ENCODE assay signal across 19 mouse cellular contexts in genomic region chr11:69543598-69543997, GRCm38 (mm10). TPM values are rescaled to one million over a fixed set of nuclear protein-coding genes. Genes with fewer than 3 reads are reported as not detected.
DNase-seq lines count a peak whose midpoint lies in the region; ATAC-seq lines count a peak whose summit lies in the region.
"Had no signal": no experiment of that assay in that cellular context is flagged by ENCODE, and none has a peak within 500 bp of the region (broad histone marks: within the 10 kb centered on the region; RNA-seq: fewer than 3 reads in every experiment).

No protein-coding gene starts in this region.

- H3K36me3 ChIP-seq in lung, embryonic 16.5 days (ENCODE audit: control insufficient read depth, insufficient read depth, low read length): no peaks in the 10 kb centered on the region
- no peaks in the 10 kb centered on the region for H3K36me3 ChIP-seq in forebrain, embryonic 16.5 days (ENCODE audit: control insufficient read depth, insufficient read depth)
- no peaks in the 10 kb centered on the region for H3K36me3 ChIP-seq in midbrain, embryonic 10.5 days
- no peaks in the 10 kb centered on the region for H3K36me3 ChIP-seq in neural tube, embryonic 15.5 days
- H3K36me3 ChIP-seq: heart, embryonic 13.5 days had no signal

- no peak for ATAC-seq in lung, embryonic 16.5 days (ENCODE audit: low read depth)
- ATAC-seq in forebrain, embryonic 16.5 days: 0 out of 2 replicates have a peak, but pooled peaks have one; percentile 5
- ATAC-seq in neural tube, embryonic 15.5 days (ENCODE audit: low FRiP score): no peak

- no peak for DNase-seq in lung, postnatal 10 days
- peak; percentile 57 for DNase-seq in midbrain, embryonic 10.5 days (ENCODE audit: low spot score)
- DNase-seq in kidney, postnatal 25 days: no peak
- no peak for DNase-seq in frontal cortex, adult 2 months (ENCODE audit: extremely low spot score in 1 of 2, low spot score in 1 of 2)
- DNase-seq in heart, adult 18-20 months: no peak
- DNase-seq: adrenal gland, adult 2 months; B cell, adult 2 months; cerebellum, postnatal 25 days; gastrocnemius, postnatal 25 days; kidney, adult 8-10 months; right cerebral cortex, postnatal 14 days; thymus, adult 18-20 months had no signal

- no peak overlapping the region for H3K4me2 ChIP-seq in lung, embryonic 16.5 days (ENCODE audit: low read depth, low read length)
- 0 out of 2 replicates have a peak overlapping the region, but pooled peaks have one; percentile 16 for H3K4me2 ChIP-seq in forebrain, embryonic 16.5 days (ENCODE audit: low read length)
- 0 out of 2 replicates have a peak overlapping the region, but pooled peaks have one; percentile 11 for H3K4me2 ChIP-seq in neural tube, embryonic 15.5 days
- H3K4me2 ChIP-seq: heart, embryonic 13.5 days; liver, embryonic 11.5 days had no signal

- H3K9me3 ChIP-seq in lung, embryonic 16.5 days (ENCODE audit: control insufficient read depth, low read length): no peaks in the 10 kb centered on the region
- no peaks in the 10 kb centered on the region for H3K9me3 ChIP-seq in forebrain, embryonic 16.5 days (ENCODE audit: control insufficient read depth, low read length)
- no peaks in the 10 kb centered on the region for H3K9me3 ChIP-seq in midbrain, embryonic 10.5 days (replicated peaks)
- no peaks in the 10 kb centered on the region for H3K9me3 ChIP-seq in neural tube, embryonic 15.5 days (replicated peaks)
- H3K9me3 ChIP-seq: heart, embryonic 13.5 days had no signal

- no peak overlapping the region for H3K4me3 ChIP-seq in lung, embryonic 16.5 days (ENCODE audit: low read length)
- no peak overlapping the region for H3K4me3 ChIP-seq in forebrain, embryonic 16.5 days (replicated peaks; ENCODE audit: low read length)
- peak overlapping the region; percentile 21 for H3K4me3 ChIP-seq in midbrain, embryonic 10.5 days
- no peak overlapping the region for H3K4me3 ChIP-seq in neural tube, embryonic 15.5 days (replicated peaks)
- H3K4me3 ChIP-seq: erythroblast, embryonic 14.5 days; heart, embryonic 13.5 days had no signal

- H3K9ac ChIP-seq in lung, embryonic 16.5 days (ENCODE audit: low read length): 0 out of 2 replicates have a peak overlapping the region, but pooled peaks have one; percentile 29
- H3K9ac ChIP-seq in forebrain, embryonic 16.5 days (replicated peaks; ENCODE audit: low read depth, low read length): 0 out of 2 replicates have a peak overlapping the region, but pooled peaks have one; percentile 11
- H3K9ac ChIP-seq in neural tube, embryonic 15.5 days (replicated peaks): no peak overlapping the region
- H3K9ac ChIP-seq: heart, embryonic 13.5 days had no signal

- H3K27me3 ChIP-seq in lung, embryonic 16.5 days (ENCODE audit: control insufficient read depth, insufficient read depth, low read depth, low read length): no peaks in the 10 kb centered on the region
- H3K27me3 ChIP-seq in forebrain, embryonic 16.5 days (replicated peaks; ENCODE audit: control insufficient read depth, insufficient read depth, low read length): no peaks in the 10 kb centered on the region
- H3K27me3 ChIP-seq in midbrain, embryonic 10.5 days (ENCODE audit: low read depth, poor library complexity, severe bottlenecking): peaks cover 8% of the 10 kb centered on the region; the same call in 1 of the 2 replicates
- no peaks in the 10 kb centered on the region for H3K27me3 ChIP-seq in neural tube, embryonic 15.5 days (replicated peaks)

- 34% methylated on average over 3 of the region's 3 CpGs for WGBS in lung, embryonic 16.5 days
- 7% methylated on average over 3 of the region's 3 CpGs for WGBS in forebrain, embryonic 16.5 days
- WGBS in midbrain, embryonic 10.5 days: 8% methylated on average over 3 of the region's 3 CpGs
- 8% methylated on average over 3 of the region's 3 CpGs for WGBS in neural tube, embryonic 15.5 days

- H3K27ac ChIP-seq in lung, embryonic 16.5 days (ENCODE audit: low read length): no peak overlapping the region
- peak overlapping the region; percentile 80 for H3K27ac ChIP-seq in forebrain, embryonic 16.5 days (ENCODE audit: low read length)
- peak overlapping the region; percentile 79 for H3K27ac ChIP-seq in midbrain, embryonic 10.5 days (replicated peaks)
- peak overlapping the region; percentile 60 for H3K27ac ChIP-seq in neural tube, embryonic 15.5 days (replicated peaks)
- H3K27ac ChIP-seq: heart, embryonic 13.5 days had no signal

- H3K4me1 ChIP-seq in lung, embryonic 16.5 days (replicated peaks; ENCODE audit: control insufficient read depth, insufficient read depth, low read length): peaks cover 10% of the 10 kb centered on the region; the same call in 1 of the 2 replicates
- H3K4me1 ChIP-seq in forebrain, embryonic 16.5 days (replicated peaks; ENCODE audit: control insufficient read depth, insufficient read depth, low read length): peaks cover 41% of the 10 kb centered on the region
- H3K4me1 ChIP-seq in midbrain, embryonic 10.5 days: peaks cover 60% of the 10 kb centered on the region
- peaks cover 48% of the 10 kb centered on the region for H3K4me1 ChIP-seq in neural tube, embryonic 15.5 days

RNA-seq across cellular contexts. Expression of gene Dnah2, which starts 5.3 kb away (rescaled TPM):
- polyA plus RNA-seq in lung, embryonic 16.5 days (2015; fragmentation: Nextera tagmentation; extraction: Ambion mirVana): 1.9 TPM in 2 replicates
- 3.5 and 3.7 TPM in 2 replicates for polyA plus RNA-seq in forebrain, embryonic 16.5 days (2015; fragmentation: Nextera tagmentation; extraction: Ambion mirVana)
- 1.2 and 1.9 TPM in 2 replicates for polyA plus RNA-seq in midbrain, embryonic 10.5 days (2016; fragmentation: Nextera tagmentation; extraction: Ambion mirVana)
- polyA plus RNA-seq in neural tube, embryonic 15.5 days (2015; fragmentation: Nextera tagmentation; extraction: Ambion mirVana): 3.1 and 3.5 TPM in 2 replicates
- 2.7 and 4.6 TPM in 2 replicates for polyA plus RNA-seq in frontal cortex, adult 2 months (2012; rRNA removed)
- under 1 TPM; 0.10 to 0.51 TPM for total RNA-seq in heart, adult 18-20 months (2021)
- total RNA-seq: hematopoietic stem cell, adult 5-6 weeks had no signal
- polyA plus RNA-seq: erythroblast, embryonic 14.5 days had no signal

RNA-seq across cellular contexts. Expression of gene Efnb3, which starts 16.4 kb away (rescaled TPM):
- polyA plus RNA-seq in lung, embryonic 16.5 days (2015; fragmentation: Nextera tagmentation; extraction: Ambion mirVana): 5.6 and 5.7 TPM in 2 replicates
- 95.7 and 123 TPM in 2 replicates for polyA plus RNA-seq in forebrain, embryonic 16.5 days (2015; fragmentation: Nextera tagmentation; extraction: Ambion mirVana)
- polyA plus RNA-seq in midbrain, embryonic 10.5 days (2016; fragmentation: Nextera tagmentation; extraction: Ambion mirVana): 48.8 and 53.9 TPM in 2 replicates
- 113 and 126 TPM in 2 replicates for polyA plus RNA-seq in neural tube, embryonic 15.5 days (2015; fragmentation: Nextera tagmentation; extraction: Ambion mirVana)
- 78.4 and 80.4 TPM in 2 replicates for polyA plus RNA-seq in frontal cortex, adult 2 months (2012; rRNA removed)
- 100 to 1,000 TPM; 111 to 140 TPM for total RNA-seq in heart, adult 18-20 months (2021)

RNA-seq across cellular contexts. Expression of gene Wrap53, which starts 36.5 kb away (rescaled TPM):
- polyA plus RNA-seq in lung, embryonic 16.5 days (2015; fragmentation: Nextera tagmentation; extraction: Ambion mirVana): 26.2 and 29.2 TPM in 2 replicates
- 27.3 and 28.6 TPM in 2 replicates for polyA plus RNA-seq in forebrain, embryonic 16.5 days (2015; fragmentation: Nextera tagmentation; extraction: Ambion mirVana)
- 45.0 and 50.7 TPM in 2 replicates for polyA plus RNA-seq in midbrain, embryonic 10.5 days (2016; fragmentation: Nextera tagmentation; extraction: Ambion mirVana)
- polyA plus RNA-seq in neural tube, embryonic 15.5 days (2015; fragmentation: Nextera tagmentation; extraction: Ambion mirVana): 18.1 and 18.8 TPM in 2 replicates
- polyA plus RNA-seq in frontal cortex, adult 2 months (2012; rRNA removed): 12.2 and 12.9 TPM in 2 replicates
- 1 to 10 TPM; 5.0 to 5.4 TPM for total RNA-seq in heart, adult 18-20 months (2021)

RNA-seq across cellular contexts. Expression of gene Trp53, which starts 36.6 kb away (rescaled TPM):
- 141 and 154 TPM in 2 replicates for polyA plus RNA-seq in lung, embryonic 16.5 days (2015; fragmentation: Nextera tagmentation; extraction: Ambion mirVana)
- polyA plus RNA-seq in forebrain, embryonic 16.5 days (2015; fragmentation: Nextera tagmentation; extraction: Ambion mirVana): 103 and 109 TPM in 2 replicates
- 148 and 166 TPM in 2 replicates for polyA plus RNA-seq in midbrain, embryonic 10.5 days (2016; fragmentation: Nextera tagmentation; extraction: Ambion mirVana)
- polyA plus RNA-seq in neural tube, embryonic 15.5 days (2015; fragmentation: Nextera tagmentation; extraction: Ambion mirVana): 51.8 and 85.1 TPM in 2 replicates
- 36.7 and 38.4 TPM in 2 replicates for polyA plus RNA-seq in frontal cortex, adult 2 months (2012; rRNA removed)
- 10 to 100 TPM; 15.0 to 15.5 TPM for total RNA-seq in heart, adult 18-20 months (2021)
